Mouse (Mus musculus): ENCODE data around the gene Zfp819.
A peak's percentile ranks its signal among the peaks of the same experiment; 100 is the strongest.

Zfp819 gene

DNA sequence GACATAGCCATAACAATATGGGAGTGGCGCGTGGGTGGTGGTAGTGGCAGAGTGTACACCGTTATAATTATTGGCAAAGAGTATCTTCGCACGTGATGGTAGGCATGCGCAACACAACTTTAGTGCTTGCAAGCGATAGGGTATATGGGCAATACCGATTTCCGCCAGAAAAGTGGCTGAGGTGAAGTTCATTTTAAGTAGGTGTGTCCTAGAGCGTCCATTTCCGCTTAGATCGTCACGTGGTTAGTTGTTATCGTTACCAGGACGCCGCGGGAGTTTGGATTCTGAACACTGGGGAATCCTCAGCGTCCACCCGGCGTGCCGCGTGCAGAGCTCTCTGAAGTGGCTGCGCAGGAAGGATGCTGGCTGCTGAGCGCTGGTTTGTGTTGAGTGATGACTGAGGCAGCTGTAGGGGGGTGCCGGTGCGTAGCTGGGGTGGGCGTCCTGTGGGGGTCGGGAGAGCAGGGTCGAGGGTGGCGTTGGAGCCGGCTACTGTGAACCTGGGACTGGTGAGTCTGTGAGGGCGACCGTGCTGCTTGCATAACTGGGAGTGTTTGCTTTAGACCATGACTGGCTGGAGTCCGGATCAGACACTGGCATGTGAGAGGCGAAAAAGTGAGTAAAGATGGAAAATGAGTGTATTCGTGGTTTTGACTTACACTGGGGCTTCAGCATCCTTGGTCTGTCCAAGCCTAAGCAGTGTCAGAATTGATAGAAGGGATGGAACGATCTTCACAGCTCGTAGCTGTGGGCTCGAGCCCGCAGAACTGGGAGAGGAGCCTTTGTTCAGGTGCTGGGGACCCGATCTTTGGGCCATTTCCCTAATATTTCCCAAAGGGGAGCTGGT lies at the start of gene Zfp819:
Gene Zfp819, plus strand, starts transcription at position 274 of the 847 bp plus-strand sequence.
- DNase-seq (ENCODE audit: low spot score) = no peak

DNA sequence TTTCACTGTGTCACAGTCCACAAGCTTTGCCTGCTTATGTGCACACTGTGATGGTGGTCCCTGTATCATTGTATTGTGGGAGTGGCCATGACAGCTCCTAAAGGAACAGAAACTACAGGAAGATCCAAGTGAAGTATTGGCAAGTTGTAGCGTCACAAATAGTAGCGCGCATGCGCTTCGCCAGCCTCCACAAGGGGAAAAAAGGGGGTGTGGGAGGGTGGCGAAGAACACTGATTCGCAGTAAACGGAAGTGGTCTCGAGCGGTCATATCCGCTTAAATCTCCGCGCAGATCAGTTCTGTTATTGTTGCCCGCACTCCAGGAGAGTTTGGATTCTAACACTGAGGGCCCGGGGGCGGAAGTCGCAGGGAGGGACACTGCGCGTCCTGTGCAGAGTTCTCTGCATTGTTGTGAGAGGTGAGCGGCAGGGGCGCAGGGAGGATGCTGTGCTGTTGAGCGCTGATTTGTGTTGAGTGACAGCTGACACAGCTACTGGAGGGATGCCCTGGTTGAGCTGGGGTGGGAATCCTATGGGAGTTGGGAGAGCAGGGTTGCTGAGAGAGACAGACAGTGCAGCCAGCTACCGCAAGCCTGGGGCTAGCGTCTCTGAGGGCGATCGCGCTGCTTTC lies 44.8 kb upstream of the Zfp819 start, which contains the start of gene Zfp658:
Gene Zfp658, plus strand, starts transcription at position 251 of the 628 bp plus-strand sequence.
- DNase-seq (ENCODE audit: low spot score) = peak; percentile 28

DNA sequence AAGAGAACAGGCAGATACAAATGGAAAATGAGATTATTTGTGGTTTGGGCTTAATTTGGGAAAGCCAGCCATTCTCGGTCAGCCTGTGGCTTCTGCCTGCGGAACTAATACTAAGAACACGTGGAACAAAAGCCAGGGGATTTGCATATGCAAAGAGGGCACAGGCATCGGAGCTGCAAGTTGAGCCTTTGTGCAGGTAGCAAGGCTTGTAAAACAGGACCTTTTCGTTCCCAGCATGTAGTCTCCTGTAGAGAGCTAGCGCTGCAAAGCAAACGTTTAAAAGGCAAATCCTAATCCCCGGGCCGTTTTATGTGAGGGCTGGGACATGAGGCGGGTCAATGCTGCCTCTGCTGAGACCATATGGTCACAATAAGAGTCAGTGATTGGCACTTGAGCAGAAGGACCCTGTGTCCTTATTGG lies 44.3 kb upstream of the Zfp819 start:
- DNase-seq (ENCODE audit: low spot score) = no peak

DNA sequence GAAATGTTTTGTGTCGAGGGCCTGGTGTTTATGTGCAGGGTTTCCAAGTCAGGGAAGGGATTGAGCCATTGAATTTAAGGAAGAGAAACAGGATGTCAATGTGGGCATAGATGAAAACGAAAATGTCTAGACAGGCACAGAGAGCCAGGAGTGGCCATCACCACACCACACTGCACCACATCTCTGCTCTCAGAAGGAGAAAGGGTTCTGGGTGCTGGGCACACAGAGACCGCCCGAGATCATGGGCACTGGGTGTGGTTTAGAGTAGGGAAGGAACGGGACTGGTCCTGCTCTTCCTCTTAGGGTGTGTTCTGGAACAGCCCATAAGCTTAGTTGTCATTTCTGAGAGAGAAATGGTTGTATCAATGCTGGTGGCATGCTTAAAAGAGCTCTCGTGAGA lies 43.7 kb upstream of the Zfp819 start:
- DNase-seq (ENCODE audit: low spot score) = no peak

DNA sequence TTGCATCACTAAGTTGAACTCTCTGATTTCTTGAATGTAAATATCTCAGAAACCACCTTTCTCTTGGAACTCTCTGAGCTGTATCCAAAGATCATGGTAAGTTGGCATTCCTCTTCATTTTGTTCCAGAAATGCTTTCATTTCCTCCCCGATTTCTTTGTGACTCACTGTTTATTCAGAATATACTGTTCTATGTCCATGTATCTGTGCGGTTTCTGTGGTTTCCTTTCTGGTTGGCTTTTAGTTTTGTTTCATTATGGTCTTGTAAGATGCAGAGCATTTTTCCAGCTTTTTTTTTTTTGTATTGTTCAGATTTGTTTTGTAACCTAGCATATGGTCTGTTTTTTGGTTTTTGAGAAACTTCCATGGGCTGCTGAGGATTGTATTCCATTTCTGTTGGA lies 35.8 kb upstream of the Zfp819 start:
- no peak for DNase-seq (ENCODE audit: low spot score)

DNA sequence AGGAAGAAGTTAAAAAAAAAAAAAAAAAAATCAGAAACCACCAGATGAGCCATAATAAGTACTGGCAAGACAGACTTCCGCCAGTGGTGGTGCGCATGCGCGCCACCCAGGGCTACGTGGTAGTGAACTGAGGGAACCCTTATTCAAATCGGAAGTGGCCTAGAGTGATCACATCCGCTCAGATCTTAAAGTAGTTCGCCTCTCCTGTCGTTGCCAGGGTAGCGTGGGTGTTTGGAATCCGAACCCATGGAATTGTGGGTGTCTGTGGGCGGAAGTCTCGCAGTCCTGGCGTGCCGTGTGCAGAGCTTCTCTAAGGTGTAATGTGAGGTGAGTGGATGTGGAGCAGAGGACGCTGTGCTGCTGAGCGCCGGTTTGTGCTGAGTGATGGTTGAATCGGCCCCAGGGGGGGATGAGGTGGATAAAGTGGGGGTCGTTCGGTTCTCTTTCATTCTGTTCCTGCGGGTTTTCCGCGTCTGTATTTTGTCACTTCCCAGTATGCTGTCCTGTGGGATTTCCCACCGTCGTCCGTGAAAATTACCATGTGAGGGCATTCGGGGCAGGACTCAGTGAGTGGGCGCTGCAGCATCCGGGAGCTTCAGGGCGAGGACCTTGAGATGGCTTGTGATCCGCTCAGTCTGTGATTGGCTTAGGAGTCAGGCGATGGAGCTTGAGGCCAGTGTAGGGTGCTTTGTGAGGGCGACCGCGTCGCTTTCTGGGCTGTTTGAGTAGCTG lies 27.4 kb upstream of the Zfp819 start, which contains the start of gene Zfp719:
Gene Zfp719, plus strand, starts transcription at position 171 of the 732 bp plus-strand sequence.
- peak; percentile 60 for DNase-seq (ENCODE audit: low spot score)

DNA sequence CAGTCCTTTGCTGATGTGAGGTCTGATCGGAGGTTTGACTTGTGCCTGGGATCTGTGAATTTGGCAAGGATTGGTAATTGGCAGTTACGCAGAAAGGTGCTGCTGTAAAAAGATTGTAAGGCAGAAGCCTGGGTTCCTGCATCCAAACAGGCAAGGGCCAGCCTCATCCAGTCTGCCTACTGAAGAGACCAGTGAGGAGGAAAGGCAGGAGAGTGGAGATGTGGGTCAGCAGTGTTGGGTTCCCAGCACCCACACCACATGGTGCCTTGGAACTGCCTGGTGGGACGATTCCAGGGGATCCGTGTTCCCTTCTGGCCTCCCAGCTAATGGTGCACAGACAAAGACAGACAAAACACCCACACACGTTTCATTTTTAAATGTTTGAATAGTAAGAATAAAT lies 26.4 kb upstream of the Zfp819 start:
- DNase-seq (ENCODE audit: low spot score) = no peak

DNA sequence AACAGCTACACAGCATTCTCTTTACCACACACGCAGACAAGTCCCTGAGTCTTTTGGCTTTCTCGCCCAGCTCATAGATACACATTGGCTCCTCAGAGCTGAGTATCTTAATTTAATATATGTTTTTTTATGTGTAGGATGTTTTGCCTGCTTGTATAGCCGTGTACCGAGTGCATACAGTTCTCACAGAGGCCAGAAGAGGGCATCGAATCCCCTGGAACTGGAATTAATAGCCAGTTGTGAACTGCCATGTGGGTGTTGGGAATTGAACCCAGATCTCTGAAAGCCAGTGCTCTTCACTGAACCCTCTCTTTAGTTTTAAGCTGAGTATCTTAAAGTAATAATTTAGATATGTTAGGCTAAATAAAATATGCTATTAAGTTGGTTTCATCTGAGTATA lies 22.2 kb upstream of the Zfp819 start:
- DNase-seq (ENCODE audit: low spot score) = no peak

DNA sequence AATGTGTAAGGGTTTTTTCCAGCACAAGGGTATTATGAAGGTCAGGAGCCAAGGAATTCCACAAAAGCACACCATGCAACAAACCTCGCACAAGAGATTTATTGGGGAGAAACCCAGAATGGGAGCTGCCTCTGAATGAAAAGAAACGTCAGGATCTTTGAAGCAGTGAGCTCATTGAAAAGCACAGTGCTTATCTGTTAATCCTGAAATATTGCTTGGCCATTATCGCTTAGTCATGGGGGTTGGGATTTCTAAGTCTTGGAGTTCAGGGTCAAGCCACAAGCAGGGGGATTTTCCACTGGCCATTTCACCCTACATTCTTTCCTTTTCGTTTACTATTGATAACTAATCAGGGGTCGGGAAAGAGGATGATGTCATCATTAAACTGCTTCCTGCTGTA lies 5.1 kb upstream of the Zfp819 start:
- DNase-seq (ENCODE audit: low spot score) = no peak

DNA sequence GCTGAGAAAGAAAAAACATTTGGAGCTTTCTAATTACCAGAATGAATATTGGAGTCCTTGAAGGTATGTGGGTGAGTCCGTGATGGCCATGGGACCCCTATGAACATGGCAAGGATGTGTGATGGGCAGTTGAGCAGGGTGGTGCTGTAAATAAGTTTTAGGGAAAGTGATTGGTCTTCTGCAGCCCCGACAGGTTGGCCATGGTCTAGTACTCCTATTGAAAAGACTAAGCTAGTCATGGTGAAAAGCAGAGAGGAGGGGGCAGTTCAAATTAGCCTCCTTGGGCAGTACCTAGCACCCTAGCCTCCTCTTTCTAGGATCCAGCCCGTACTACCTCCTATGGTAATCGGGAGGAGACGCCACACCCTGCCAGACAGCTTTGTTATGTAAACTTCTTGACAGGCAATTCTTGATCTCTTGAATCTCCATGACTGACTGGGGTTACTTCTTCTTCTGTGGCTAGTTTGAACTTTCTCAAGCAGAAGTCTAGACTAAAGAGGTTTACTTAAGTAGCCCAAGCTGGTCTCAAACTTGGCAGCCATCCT lies 846 bp downstream of the Zfp819 start:
- no peak for DNase-seq (ENCODE audit: low spot score)

DNA sequence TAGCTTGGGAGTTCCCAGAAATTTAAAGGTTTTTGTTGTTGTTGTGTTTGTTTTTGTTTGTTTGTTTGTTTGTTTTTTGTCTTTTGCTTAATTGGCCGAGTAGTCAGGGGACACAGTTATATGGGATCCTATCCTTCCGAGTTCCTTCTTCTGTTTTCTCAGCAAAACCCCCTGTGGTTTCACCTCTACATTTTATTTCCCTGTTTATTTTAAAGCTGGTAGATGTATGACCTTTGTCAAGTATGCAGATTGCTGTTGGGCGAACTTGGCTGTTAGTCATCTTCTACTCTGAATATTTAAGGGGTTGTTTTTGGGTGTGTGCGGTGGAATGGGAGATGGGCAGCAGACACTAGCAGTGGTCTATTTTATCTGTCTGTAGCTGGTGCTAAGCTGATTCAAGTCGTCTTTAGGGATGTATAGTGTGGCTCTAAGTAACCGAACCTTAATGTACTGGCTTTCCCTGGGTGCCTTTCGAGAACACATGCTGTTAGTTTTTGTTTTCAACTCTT lies 1.4 kb downstream of the Zfp819 start:
- no peak for DNase-seq (ENCODE audit: low spot score)

DNA sequence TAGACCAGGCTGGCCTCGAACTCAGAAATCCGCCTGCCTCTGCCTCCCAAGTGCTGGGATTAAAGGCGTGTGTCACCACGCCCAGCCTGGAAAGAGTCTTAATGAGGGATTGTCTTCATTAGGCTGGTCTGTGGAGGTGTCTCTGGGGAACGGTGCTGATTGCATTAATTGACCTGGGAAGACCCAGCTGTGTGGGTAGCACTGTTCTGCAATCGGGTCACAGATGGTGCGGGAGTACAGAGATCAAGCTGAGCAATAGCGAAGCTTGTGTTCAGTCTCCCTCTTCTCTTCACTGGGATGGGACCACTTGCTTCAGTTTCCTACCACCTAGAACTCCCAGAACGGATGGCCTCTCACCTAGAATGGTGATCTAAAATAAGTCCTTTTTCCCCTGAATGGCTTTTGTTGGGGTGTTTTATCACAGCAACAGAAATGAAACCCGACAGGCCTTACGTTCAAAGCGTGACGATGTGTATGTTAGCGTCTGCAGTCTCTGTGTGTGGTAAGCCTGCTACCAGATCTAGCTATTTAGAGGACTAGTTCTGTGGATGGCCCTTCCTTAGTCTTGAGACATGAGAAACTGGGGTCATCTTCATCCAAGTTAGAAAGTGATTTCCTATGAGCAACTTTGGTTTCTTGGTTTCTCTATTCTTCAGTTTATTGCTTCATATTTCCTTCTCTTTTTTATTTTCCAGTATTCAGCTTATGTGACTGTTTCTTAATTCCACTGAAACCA lies 7.0 kb downstream of the Zfp819 start:
- DNase-seq (ENCODE audit: low spot score) = no peak

DNA sequence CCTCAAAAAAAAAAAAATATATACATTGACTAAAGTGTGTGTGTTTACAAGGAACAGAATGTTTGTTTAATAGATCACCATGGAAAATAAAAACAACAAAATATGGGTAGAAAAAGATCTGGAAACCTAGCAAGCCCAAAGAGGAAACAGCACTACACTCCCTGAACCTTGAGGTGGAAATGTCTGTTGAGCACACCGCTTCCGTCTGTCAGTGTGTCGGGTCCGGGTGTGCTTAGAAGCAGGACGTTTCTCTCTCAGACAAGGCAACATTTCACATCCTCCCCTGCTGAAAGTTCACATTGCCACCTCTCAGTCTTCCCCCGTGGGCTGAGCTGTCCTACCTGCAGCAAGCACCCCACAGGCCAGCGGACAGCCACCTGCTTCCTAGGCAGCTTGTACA lies 16.0 kb downstream of the Zfp819 start:
- DNase-seq (ENCODE audit: low spot score) = no peak

DNA sequence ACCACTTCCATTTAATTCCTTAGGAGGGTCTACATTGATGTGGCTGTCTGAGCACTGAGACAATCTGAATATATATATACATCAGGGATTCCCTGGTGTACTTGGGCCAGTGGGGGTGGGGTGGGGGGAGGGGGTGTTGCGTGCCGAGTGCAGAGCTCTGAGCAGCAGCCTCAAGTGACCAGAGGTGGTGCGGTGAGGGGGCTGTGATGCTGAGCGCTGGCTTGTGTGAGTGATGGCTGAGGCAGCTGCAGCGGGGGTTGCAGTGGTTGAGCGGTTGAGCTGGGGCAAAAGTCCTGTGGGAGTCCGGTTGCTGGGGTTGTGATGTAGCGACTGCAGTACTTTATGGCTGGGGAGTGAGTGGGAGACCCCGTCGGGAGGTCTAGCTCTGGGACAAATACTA lies 16.9 kb downstream of the Zfp819 start:
- no peak for DNase-seq (ENCODE audit: low spot score)

DNA sequence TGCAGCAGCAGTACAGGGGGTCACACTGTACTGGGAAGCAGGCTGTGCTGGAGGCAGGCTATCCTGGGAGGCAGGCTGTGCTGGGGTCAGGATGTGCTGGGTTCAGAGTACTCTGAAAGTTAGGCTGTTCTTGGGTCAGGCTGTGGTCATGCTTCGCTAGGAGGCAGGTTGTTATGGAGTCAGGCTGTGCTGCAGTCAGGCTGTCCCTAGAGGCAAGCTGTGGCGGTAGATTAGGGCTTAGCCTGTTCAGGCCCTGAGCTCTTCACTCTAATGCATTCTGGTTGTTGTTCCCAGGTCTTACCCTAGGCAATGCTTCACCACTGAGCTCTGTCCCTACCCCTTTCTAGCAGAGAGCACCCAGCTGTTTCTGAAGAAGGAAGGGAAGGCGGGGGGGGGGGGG lies 18.1 kb downstream of the Zfp819 start:
- no peak for DNase-seq (ENCODE audit: low spot score)

DNA sequence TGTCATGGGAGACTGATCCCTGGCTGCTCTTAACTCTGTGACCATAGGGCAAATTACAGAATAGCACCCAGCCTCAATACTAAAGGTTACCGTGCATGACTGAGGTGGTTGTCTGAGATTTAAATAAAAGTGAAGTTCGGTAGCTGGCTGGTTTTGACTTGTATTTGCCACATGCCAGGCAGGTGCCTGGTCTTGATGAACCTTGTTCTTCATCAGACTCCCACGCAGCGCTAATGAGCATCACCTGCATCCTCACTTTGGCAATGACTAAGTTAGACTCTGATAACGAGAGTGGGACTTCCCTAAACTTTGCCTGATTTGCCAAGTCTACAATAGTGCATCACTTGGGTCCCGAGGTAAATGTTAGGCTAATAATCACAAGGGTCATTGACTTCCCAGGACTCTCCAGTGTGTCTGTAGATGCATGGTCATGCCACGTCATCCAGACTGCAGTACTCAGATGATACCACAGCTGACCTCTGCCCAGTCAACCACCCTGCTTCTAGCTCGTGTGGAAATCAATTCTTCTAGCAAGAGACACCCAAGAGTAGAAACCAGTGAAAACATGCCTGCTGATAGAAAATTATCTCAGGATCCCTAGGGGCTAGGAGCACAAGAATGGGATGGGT lies 18.9 kb downstream of the Zfp819 start:
- no peak for DNase-seq (ENCODE audit: low spot score)

DNA sequence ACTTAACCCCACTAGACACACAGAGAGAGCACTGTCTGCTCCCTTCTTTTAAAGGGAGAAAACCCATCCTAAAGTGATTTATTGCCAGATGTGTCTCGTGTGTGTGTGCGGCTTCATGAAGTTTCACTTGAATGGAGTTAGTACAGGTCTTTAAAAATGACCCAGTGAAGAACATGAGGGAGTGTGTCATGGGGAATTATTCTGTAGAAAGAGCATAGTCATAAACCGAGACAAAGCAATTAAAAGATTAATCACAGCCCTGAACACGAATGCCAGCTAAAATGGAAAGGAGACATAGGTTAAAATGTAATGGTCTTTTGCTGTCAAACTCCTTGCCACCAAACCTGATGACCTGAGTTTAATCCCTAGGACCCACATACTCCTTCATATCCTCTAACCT lies 27.0 kb downstream of the Zfp819 start:
- DNase-seq (ENCODE audit: low spot score) = no peak

DNA sequence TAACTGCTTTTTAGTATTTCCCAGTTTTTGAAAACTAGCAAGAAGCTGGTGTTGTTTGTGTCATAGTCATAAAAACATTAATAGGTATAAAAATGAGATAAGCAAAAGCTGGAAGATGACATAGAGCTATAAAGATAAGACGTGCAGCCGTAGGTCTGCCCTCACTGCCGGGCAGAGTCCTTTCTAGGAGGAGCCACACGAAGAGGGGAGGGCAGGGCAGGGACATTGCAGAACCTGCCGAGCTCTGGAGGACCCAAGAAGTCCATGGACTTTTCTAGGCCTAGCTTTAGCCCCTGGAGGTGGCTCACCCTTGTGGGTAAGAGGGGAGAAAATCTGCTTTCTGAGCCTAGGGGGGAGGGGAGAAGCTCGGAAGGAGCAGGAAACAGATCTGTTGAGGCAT lies 27.5 kb downstream of the Zfp819 start, which contains the start of gene Ceacam18:
Gene Ceacam18, plus strand, starts transcription at position 208 of the 400 bp plus-strand sequence.
- no peak for DNase-seq (ENCODE audit: low spot score)

DNA sequence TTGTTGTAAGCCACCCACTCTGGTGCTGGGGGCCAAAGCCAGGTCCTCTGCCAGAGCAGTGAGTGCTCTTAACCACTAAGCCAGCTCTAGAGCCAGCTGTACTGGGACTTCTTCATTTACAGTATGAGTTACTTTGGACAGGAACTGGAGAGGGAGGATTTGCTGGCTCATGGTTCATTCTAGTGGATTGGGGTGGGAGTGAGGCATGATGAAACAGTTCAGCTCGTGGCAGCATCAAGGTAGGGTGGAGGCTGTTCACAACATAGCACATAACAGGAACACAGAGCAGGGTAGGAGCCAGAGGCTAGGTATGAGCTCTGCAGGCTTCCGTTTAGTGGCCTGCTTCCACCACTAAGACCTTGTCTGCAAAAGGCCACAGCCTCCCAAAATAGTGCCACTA lies 29.2 kb downstream of the Zfp819 start:
- no peak for DNase-seq (ENCODE audit: low spot score)

DNA sequence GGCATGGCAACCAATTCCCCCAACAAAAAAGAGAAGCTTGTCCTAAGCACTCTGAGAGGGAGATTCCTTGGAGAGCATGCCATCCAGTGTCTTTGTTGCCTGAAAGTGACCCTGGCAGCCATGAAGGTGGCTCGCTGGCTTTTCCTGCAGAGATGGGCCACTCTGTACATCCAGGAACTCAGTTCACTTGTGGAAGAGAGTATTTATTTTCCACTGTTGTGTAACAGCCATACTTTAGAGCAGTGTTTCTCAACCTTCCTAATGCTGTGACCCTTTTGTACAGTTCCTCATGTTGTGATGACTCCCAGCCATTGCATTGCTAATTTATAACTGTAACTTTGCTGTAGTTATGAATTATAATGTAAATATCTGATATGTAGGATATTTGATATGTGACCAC lies 30.1 kb downstream of the Zfp819 start:
- no peak for DNase-seq (ENCODE audit: low spot score)

DNA sequence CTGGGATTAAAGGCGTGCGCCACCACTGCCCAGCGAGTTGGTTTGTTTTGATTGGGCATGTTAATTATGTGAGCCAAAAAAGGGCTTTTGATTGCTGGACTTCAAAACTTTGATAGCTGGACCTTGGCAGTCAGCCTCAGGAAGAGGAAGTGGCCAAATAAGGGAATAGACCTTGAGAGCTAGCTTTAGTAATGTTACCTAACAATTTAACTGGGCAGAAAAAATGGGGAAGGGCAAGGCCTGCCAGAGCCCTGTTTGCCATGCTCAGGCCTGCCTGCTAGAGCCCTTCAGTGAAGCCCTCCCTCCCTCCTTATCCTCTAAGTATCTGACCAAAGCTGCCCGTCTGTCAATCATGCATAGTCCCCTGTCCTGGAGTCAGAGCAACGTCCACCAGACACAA lies 35.6 kb downstream of the Zfp819 start:
- DNase-seq (ENCODE audit: low spot score) = no peak
